In genomic region chr12:100199891-100200644, GRCm38 (mm10) we compare ENCODE assay signal across 8 mouse cellular contexts. TPM values are rescaled to one million over a fixed set of nuclear protein-coding genes. Genes with fewer than 3 reads are reported as not detected.
DNase-seq lines count a peak whose midpoint lies in the region; ATAC-seq lines count a peak whose summit lies in the region.

No protein-coding gene starts in this region.

- H3K4me1 ChIP-seq in hindbrain, embryonic 14.5 days (replicated peaks; ENCODE audit: control insufficient read depth, insufficient read depth, low read length): peaks cover 21% of the 10 kb centered on the region

- DNase-seq in T-cell, adult 2 months (ENCODE audit: low spot score): peak; percentile 55
- peak; percentile 78 for DNase-seq in cerebellum, postnatal 10 days
- DNase-seq in gastrocnemius, adult 18-20 months (ENCODE audit: low spot score): peak; percentile 69
- peak; percentile 52 for DNase-seq in hindbrain, embryonic 14.5 days (ENCODE audit: low spot score)
- DNase-seq in left cerebral cortex, adult 8-10 months (ENCODE audit: low spot score in 2 of 2): peak; percentile 48 to 66
- peak; percentile 83 to 84 for DNase-seq in right cerebral cortex, postnatal 10 days (ENCODE audit: low spot score in 2 of 2)
- peak; percentile 59 to 64 for DNase-seq in urinary bladder, postnatal 36 days (ENCODE audit: low spot score in 2 of 2)

- peak overlapping the region; percentile 89 for H3K27ac ChIP-seq in hindbrain, embryonic 14.5 days

- WGBS in hindbrain, embryonic 14.5 days: under 1% methylated on average over 62 of the region's 86 CpGs

- peak overlapping the region; percentile 98 for H3K9ac ChIP-seq in hindbrain, embryonic 14.5 days

- no peaks in the 10 kb centered on the region for H3K9me3 ChIP-seq in hindbrain, embryonic 14.5 days (ENCODE audit: control insufficient read depth, low read length)

- H3K4me3 ChIP-seq in hindbrain, embryonic 14.5 days (replicated peaks; ENCODE audit: low read length): peak overlapping the region; percentile 96

- peak overlapping the region; percentile 98 for H3K4me2 ChIP-seq in hindbrain, embryonic 14.5 days (replicated peaks)

- peak; percentile 69 for ATAC-seq in hindbrain, embryonic 14.5 days (ENCODE audit: low FRiP score)
- peak; percentile 27 for ATAC-seq in megakaryocyte, adult 5-6 weeks (ENCODE audit: poor library complexity, severe bottlenecking)

- H3K27me3 ChIP-seq in hindbrain, embryonic 14.5 days (ENCODE audit: control insufficient read depth, insufficient read depth, low read length): no peaks in the 10 kb centered on the region

- H3K36me3 ChIP-seq in hindbrain, embryonic 14.5 days (replicated peaks; ENCODE audit: control insufficient read depth, insufficient read depth): peaks cover 29% of the 10 kb centered on the region

RNA-seq across cellular contexts. Expression of gene Calm1, which starts 0.8 kb away (rescaled TPM):
- total RNA-seq in gastrocnemius, adult 18-20 months (2021): 100 to 1,000 TPM; 568 to 588 TPM
- 2,705 and 2,824 TPM in 2 replicates for polyA plus RNA-seq in hindbrain, embryonic 14.5 days (2014; fragmentation: Nextera tagmentation; extraction: Ambion mirVana)
- 1,000 to 10,000 TPM; 2,052 to 2,216 (median 2,103) TPM for total RNA-seq in left cerebral cortex, adult 8-10 months (2022)
- 717 and 805 TPM in 2 replicates for total RNA-seq in megakaryocyte, adult 5-6 weeks (2015)
- 1,003 and 1,237 TPM in 2 replicates for total RNA-seq in megakaryocyte, adult 5-6 weeks (2017)

RNA-seq across cellular contexts. Expression of gene Nrde2, which starts 40.6 kb away (rescaled TPM):
- total RNA-seq in gastrocnemius, adult 18-20 months (2021): 1 to 10 TPM; 7.5 to 7.8 TPM
- 12.0 and 14.0 TPM in 2 replicates for polyA plus RNA-seq in hindbrain, embryonic 14.5 days (2014; fragmentation: Nextera tagmentation; extraction: Ambion mirVana)
- 10 to 100 TPM; 18.0 to 21.0 (median 19.7) TPM for total RNA-seq in left cerebral cortex, adult 8-10 months (2022)
- total RNA-seq in megakaryocyte, adult 5-6 weeks (2015): 3.3 and 8.2 TPM in 2 replicates
- total RNA-seq in megakaryocyte, adult 5-6 weeks (2017): 20.4 and 25.9 TPM in 2 replicates

Comparison
In these comparisons a context has a peak if more than half of its experiments do, and no peak if none do; other contexts are left out.
1. Peak in every context shown above with its lines: DNase-seq, ATAC-seq, H3K4me3 ChIP-seq and H3K27ac ChIP-seq.